Mouse (Mus musculus) embryonic fibroblast, embryonic 13.5 days (primary cell): ENCODE measurements around the gene Smim24.

Experiments
- CTCF ChIP-seq: IDR thresholded peaks from 2 replicates; pipeline ENCODE4 v1.5.1; 2011; ENCODE audit warnings: mild to moderate bottlenecking, control low read depth, low read length, moderate library complexity, borderline replicate concordance; ENCODE audit not compliant: insufficient read depth
- POLR2A ChIP-seq: IDR thresholded peaks from 2 replicates; pipeline ENCODE4 v1.6.1; 2011; ENCODE audit warnings: low read depth, mild to moderate bottlenecking, control low read depth, low read length, moderate library complexity

DNA sequence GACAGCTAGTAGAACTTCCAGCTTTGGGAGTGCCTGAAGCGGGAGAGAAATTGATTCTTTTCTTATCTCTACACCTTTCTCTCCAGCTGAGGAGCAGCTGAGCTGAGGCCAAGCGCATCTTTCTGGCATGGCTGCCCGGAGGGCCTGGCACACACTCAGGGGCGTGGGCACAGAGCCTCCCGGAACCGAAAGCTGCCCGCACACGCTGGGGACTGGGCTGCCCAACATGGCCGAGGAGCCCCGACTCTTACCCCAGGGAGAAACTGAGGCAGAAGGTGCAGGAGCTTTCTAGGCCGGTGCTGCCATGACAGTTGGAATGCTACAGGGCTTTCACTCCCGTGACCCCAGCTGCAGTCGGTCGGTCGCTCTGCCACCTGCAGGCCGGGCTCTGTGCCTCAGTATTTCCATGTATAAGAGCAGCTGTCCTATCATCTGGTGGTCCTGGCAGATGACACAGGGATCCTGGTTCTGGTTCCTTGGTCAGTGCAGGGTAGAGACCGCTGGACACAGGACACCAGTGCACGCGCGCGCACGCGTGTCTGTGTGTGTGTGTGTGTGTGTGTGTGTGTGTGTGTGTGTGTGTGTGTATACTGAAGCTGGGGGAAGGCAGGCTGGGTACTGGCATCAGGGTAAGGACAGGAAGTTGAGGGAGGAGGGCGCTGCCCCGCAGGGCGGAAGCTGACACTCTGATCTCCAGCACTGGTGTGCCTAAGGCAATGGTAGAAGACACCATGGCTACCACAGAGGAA lies 40.9 kb downstream of the Smim24 start:
- TF ChIP-seq CTCF (no peak), POLR2A (no peak)
